Mouse (Mus musculus) adrenal gland, adult 10 weeks (tissue): Measurements from ENCODE around the gene Dlgap5. TPM values are rescaled to one million over a fixed set of nuclear protein-coding genes. Genes with fewer than 3 reads are reported as not detected.

Source experiments
- polyA plus RNA-seq: library from polyadenylated mRNA; stranded (reverse); fragments of 350-450 nt; fragmentation: Illumina TruSeq; extraction: RNeasy Lipid Tissue Mini Kit (QIAGEN cat#74804); gene quantifications from one replicate; pipeline ENCODE4 v1.2.3, GENCODE M21; 2014; ENCODE audit warnings: low read depth, low replicate concordance

The Dlgap5 gene
- 1.2 TPM for polyA plus RNA-seq

GRCm38 (mm10) chr14:47417775-47418665 is at the start of gene Dlgap5:
Dlgap5 (minus strand) TSS chr14:47418407.

GRCm38 (mm10) chr14:47450121-47450520 is 31.9 kb upstream of the Dlgap5 start, which contains the start of gene Fbxo34:
Fbxo34 (plus strand) TSS chr14:47450421.

GRCm38 (mm10) chr14:47367461-47367860 is 50.7 kb downstream of the Dlgap5 start, which contains the start of gene Lgals3:
Lgals3 (plus strand) TSS chr14:47367751.

Other genes with a start within 250 kb of the Dlgap5 start
- 132 TPM for gene Gch1, start 229.0 kb downstream of the Dlgap5 start, polyA plus RNA-seq
- 5.4 TPM for gene Wdhd1, start 141.6 kb downstream of the Dlgap5 start, polyA plus RNA-seq
- gene Socs4, start 141.5 kb downstream of the Dlgap5 start, polyA plus RNA-seq: 48.0 TPM
- gene Mapk1ip1l, start 120.1 kb downstream of the Dlgap5 start, polyA plus RNA-seq: 97.8 TPM
- gene Lgals3, start 50.7 kb downstream of the Dlgap5 start, polyA plus RNA-seq: 7.1 TPM
- 9.7 TPM for gene Fbxo34, start 32.0 kb upstream of the Dlgap5 start, polyA plus RNA-seq
- 14.9 TPM for gene Atg14, start 152.2 kb upstream of the Dlgap5 start, polyA plus RNA-seq
- 126 TPM for gene Ktn1, start 230.0 kb upstream of the Dlgap5 start, polyA plus RNA-seq